Mouse (Mus musculus): ENCODE measurements around the gene Cxcr5. TPM values are rescaled to one million over a fixed set of nuclear protein-coding genes. Genes with fewer than 3 reads are reported as not detected.

Gene Cxcr5
- polyA plus RNA-seq, 1 experiment from 2014 or later: not detected

GRCm38 (mm10) chr9:44552161-44552560 lies 9.5 kb downstream of the Cxcr5 start:
- no peak for ATAC-seq
- Histone ChIP-seq H3K9ac (no peak overlapping the region), H3K4me2 (no peak overlapping the region), H3K36me3 (ENCODE audit: poor library complexity, severe bottlenecking) (no peaks in the 10 kb centered on the region), H3K4me3 (no peak overlapping the region), H3K4me1 (no peaks in the 10 kb centered on the region), H3K9me3 (replicated peaks) (no peaks in the 10 kb centered on the region), H3K27ac (no peak overlapping the region), H3K27me3 (no peaks in the 10 kb centered on the region)
- 77% methylated on average over 8 of the region's 8 CpGs for WGBS

GRCm38 (mm10) chr9:44551138-44551537 lies 10.5 kb downstream of the Cxcr5 start:
- no peaks in the 10 kb centered on the region for H3K27me3 ChIP-seq
- H3K4me1 ChIP-seq: no peaks in the 10 kb centered on the region
- H3K4me3 ChIP-seq: no peak overlapping the region
- H3K36me3 ChIP-seq (ENCODE audit: poor library complexity, severe bottlenecking): no peaks in the 10 kb centered on the region
- no peaks in the 10 kb centered on the region for H3K9me3 ChIP-seq (replicated peaks)
- H3K9ac ChIP-seq: no peak overlapping the region
- no peak overlapping the region for H3K4me2 ChIP-seq
- no peak for ATAC-seq
- WGBS: 84% methylated on average over 10 of the region's 10 CpGs
- no peak overlapping the region for H3K27ac ChIP-seq

- Histone ChIP-seq H3K27me3 (no peaks in the 10 kb centered on the region), H3K9me3 (replicated peaks) (no peaks in the 10 kb centered on the region), H3K4me2 (no peak overlapping the region), H3K27ac (no peak overlapping the region), H3K4me3 (no peak overlapping the region), H3K4me1 (no peaks in the 10 kb centered on the region), H3K36me3 (ENCODE audit: poor library complexity, severe bottlenecking) (no peaks in the 10 kb centered on the region), H3K9ac (no peak overlapping the region)
- no peak for ATAC-seq
- WGBS: 88% methylated on average over 8 of the region's 8 CpGs
Observed at GRCm38 (mm10) chr9:44548412-44549152, 13.1 kb downstream of the Cxcr5 start.

- WGBS: 81% methylated on average over 3 of the region's 3 CpGs
- no peak overlapping the region for H3K27ac ChIP-seq
- no peaks in the 10 kb centered on the region for H3K9me3 ChIP-seq (replicated peaks)
- H3K4me1 ChIP-seq: no peaks in the 10 kb centered on the region
- ATAC-seq: no peak
- H3K36me3 ChIP-seq (ENCODE audit: poor library complexity, severe bottlenecking): no peaks in the 10 kb centered on the region
- H3K4me3 ChIP-seq: no peak overlapping the region
- no peaks in the 10 kb centered on the region for H3K27me3 ChIP-seq
- H3K4me2 ChIP-seq: no peak overlapping the region
- H3K9ac ChIP-seq: no peak overlapping the region
Observed at GRCm38 (mm10) chr9:44544986-44545385, 16.7 kb downstream of the Cxcr5 start.

- H3K9me3 ChIP-seq (replicated peaks): no peaks in the 10 kb centered on the region
- no peak overlapping the region for H3K27ac ChIP-seq
- no peaks in the 10 kb centered on the region for H3K27me3 ChIP-seq
- no peak for ATAC-seq
- WGBS: 89% methylated on average over 4 of the region's 4 CpGs
- H3K4me2 ChIP-seq: no peak overlapping the region
- no peaks in the 10 kb centered on the region for H3K36me3 ChIP-seq (ENCODE audit: poor library complexity, severe bottlenecking)
- H3K4me3 ChIP-seq: no peak overlapping the region
- H3K4me1 ChIP-seq: no peaks in the 10 kb centered on the region
- no peak overlapping the region for H3K9ac ChIP-seq
Observed at GRCm38 (mm10) chr9:44542364-44542763, 19.3 kb downstream of the Cxcr5 start.

- Histone ChIP-seq H3K9me3 (replicated peaks) (no peaks in the 10 kb centered on the region), H3K4me2 (no peak overlapping the region), H3K9ac (no peak overlapping the region), H3K4me3 (no peak overlapping the region), H3K27me3 (no peaks in the 10 kb centered on the region), H3K27ac (no peak overlapping the region), H3K4me1 (no peaks in the 10 kb centered on the region), H3K36me3 (ENCODE audit: poor library complexity, severe bottlenecking) (no peaks in the 10 kb centered on the region)
- 85% methylated on average over 3 of the region's 3 CpGs for WGBS
- no peak for ATAC-seq
Observed at GRCm38 (mm10) chr9:44540676-44541075, 21.0 kb downstream of the Cxcr5 start.

- 41% methylated on average over 2 of the region's 2 CpGs for WGBS
- ATAC-seq: no peak
- no peak overlapping the region for H3K27ac ChIP-seq
- no peak overlapping the region for H3K4me3 ChIP-seq
- no peaks in the 10 kb centered on the region for H3K9me3 ChIP-seq (replicated peaks)
- H3K9ac ChIP-seq: no peak overlapping the region
- H3K27me3 ChIP-seq: no peaks in the 10 kb centered on the region
- no peaks in the 10 kb centered on the region for H3K4me1 ChIP-seq
- no peak overlapping the region for H3K4me2 ChIP-seq
- H3K36me3 ChIP-seq (ENCODE audit: poor library complexity, severe bottlenecking): no peaks in the 10 kb centered on the region
Observed at GRCm38 (mm10) chr9:44539816-44540421, 21.8 kb downstream of the Cxcr5 start.

- WGBS: 87% methylated on average over 19 of the region's 19 CpGs
- H3K4me2 ChIP-seq: no peak overlapping the region
Observed at GRCm38 (mm10) chr9:44537625-44538301, 23.9 kb downstream of the Cxcr5 start.

GRCm38 (mm10) chr9:44532991-44533580 lies 28.6 kb downstream of the Cxcr5 start:
- Histone ChIP-seq H3K36me3 (ENCODE audit: poor library complexity, severe bottlenecking) (no peaks in the 10 kb centered on the region), H3K4me1 (no peaks in the 10 kb centered on the region), H3K4me3 (no peak overlapping the region), H3K27ac (no peak overlapping the region), H3K27me3 (no peaks in the 10 kb centered on the region), H3K9me3 (replicated peaks) (no peaks in the 10 kb centered on the region), H3K9ac (no peak overlapping the region), H3K4me2 (no peak overlapping the region)
- WGBS: 91% methylated on average over 6 of the region's 6 CpGs
- ATAC-seq: no peak

More at GRCm38 (mm10) chr9:44537625-44538301, 23.9 kb downstream of the Cxcr5 start:
- Histone ChIP-seq H3K27me3 (no peaks in the 10 kb centered on the region), H3K9me3 (replicated peaks) (no peaks in the 10 kb centered on the region), H3K9ac (no peak overlapping the region), H3K4me3 (no peak overlapping the region), H3K27ac (no peak overlapping the region), H3K4me1 (no peaks in the 10 kb centered on the region), H3K36me3 (ENCODE audit: poor library complexity, severe bottlenecking) (no peaks in the 10 kb centered on the region)
- ATAC-seq: no peak

- Histone ChIP-seq H3K36me3 (ENCODE audit: poor library complexity, severe bottlenecking) (no peaks in the 10 kb centered on the region), H3K4me1 (no peaks in the 10 kb centered on the region), H3K27ac (no peak overlapping the region), H3K4me2 (no peak overlapping the region), H3K9me3 (replicated peaks) (no peaks in the 10 kb centered on the region), H3K4me3 (no peak overlapping the region), H3K9ac (no peak overlapping the region), H3K27me3 (no peaks in the 10 kb centered on the region)
- no peak for ATAC-seq
- 86% methylated on average over 8 of the region's 8 CpGs for WGBS
Observed at GRCm38 (mm10) chr9:44528340-44528739, 33.3 kb downstream of the Cxcr5 start.

- no peak for ATAC-seq
- Histone ChIP-seq H3K27ac (no peak overlapping the region), H3K4me3 (no peak overlapping the region), H3K4me1 (no peaks in the 10 kb centered on the region), H3K27me3 (no peaks in the 10 kb centered on the region), H3K9ac (no peak overlapping the region), H3K9me3 (replicated peaks) (no peaks in the 10 kb centered on the region), H3K4me2 (no peak overlapping the region), H3K36me3 (ENCODE audit: poor library complexity, severe bottlenecking) (no peaks in the 10 kb centered on the region)
- WGBS: 64% methylated on average over 9 of the region's 9 CpGs
Observed at GRCm38 (mm10) chr9:44526337-44527112, 35.2 kb downstream of the Cxcr5 start.
